Mouse (Mus musculus) MEL (cell line): ENCODE data around the gene Trank1.

Experiments
- CHD1 ChIP-seq: IDR thresholded peaks from 2 replicates; pipeline ENCODE4 v1.6.1; 2012; ENCODE audit warnings: low read depth, mild to moderate bottlenecking, inconsistent platforms, low read length, improper control_type of control experiment
- CTCF ChIP-seq, 3 experiments: IDR thresholded peaks in 2 of 3; conservative IDR thresholded peaks in 1 of 3; 2 replicates each; pipeline ENCODE4 v1.5.1; 2011 to 2012; ENCODE audit warnings: low read length in 3 of 3, low read depth in 2 of 3, mild to moderate bottlenecking in 2 of 3, improper control_type of control experiment in 1 of 3, inconsistent platforms in 1 of 3, mixed read lengths in 1 of 3, moderate library complexity in 1 of 3; ENCODE audit not compliant: control insufficient read depth in 1 of 3, insufficient read depth in 1 of 3, poor library complexity in 1 of 3, severe bottlenecking in 1 of 3
- ETS1 ChIP-seq: IDR thresholded peaks from 2 replicates; pipeline ENCODE4 v1.6.1; 2012; ENCODE audit warnings: low read depth, mild to moderate bottlenecking, inconsistent platforms, low read length, improper control_type of control experiment, moderate library complexity
- RAD21 ChIP-seq: IDR thresholded peaks from 2 replicates; pipeline ENCODE4 v1.6.1; 2011; ENCODE audit warnings: mild to moderate bottlenecking, low read depth, low read length, improper control_type of control experiment
- UBTF ChIP-seq: IDR thresholded peaks from 2 replicates; pipeline ENCODE4 v1.6.1; 2012; ENCODE audit warnings: low read depth, mild to moderate bottlenecking, inconsistent platforms, low read length, improper control_type of control experiment, moderate library complexity, borderline replicate concordance; ENCODE audit not compliant: insufficient read depth
- USF2 ChIP-seq, 2 experiments: IDR thresholded peaks; 2 replicates each; pipeline ENCODE4 v1.6.1; 2011 to 2012; ENCODE audit warnings: improper control_type of control experiment in 2 of 2, low read length in 2 of 2, borderline replicate concordance in 1 of 2, inconsistent platforms in 1 of 2, low read depth in 1 of 2, mild to moderate bottlenecking in 1 of 2; ENCODE audit not compliant: insufficient read depth in 1 of 2

GRCm38 (mm10) chr9:111383756-111384155 lies 72.2 kb downstream of the Trank1 start:
- TF ChIP-seq CHD1 (no peak), CTCF (IDR thresholded peaks at IDR 0.05 in 2 of 3, conservative IDR thresholded peaks at IDR 0.05 in 1 of 3; ENCODE audit: control insufficient read depth in 1 of 3, insufficient read depth in 1 of 3, low read depth in 2 of 3, low read length in 3 of 3, poor library complexity in 1 of 3, severe bottlenecking in 1 of 3) (no peak), ETS1 (no peak), USF2 (IDR thresholded peaks at IDR 0.05; ENCODE audit: borderline replicate concordance in 1 of 2, insufficient read depth in 1 of 2, low read depth in 1 of 2, low read length in 2 of 2) (no peak), UBTF (no peak), RAD21 (no peak)
